Mouse (Mus musculus) adrenal gland (tissue): Measurements from ENCODE around the gene Pitpnm3.

ENCODE experiments used
- intact Hi-C: fragments of 180-260 bp; cut with DNase I; formaldehyde crosslinking; loops from one replicate; pipeline ENCODE4 v1.15.1; 2025

Pitpnm3 gene

DNA sequence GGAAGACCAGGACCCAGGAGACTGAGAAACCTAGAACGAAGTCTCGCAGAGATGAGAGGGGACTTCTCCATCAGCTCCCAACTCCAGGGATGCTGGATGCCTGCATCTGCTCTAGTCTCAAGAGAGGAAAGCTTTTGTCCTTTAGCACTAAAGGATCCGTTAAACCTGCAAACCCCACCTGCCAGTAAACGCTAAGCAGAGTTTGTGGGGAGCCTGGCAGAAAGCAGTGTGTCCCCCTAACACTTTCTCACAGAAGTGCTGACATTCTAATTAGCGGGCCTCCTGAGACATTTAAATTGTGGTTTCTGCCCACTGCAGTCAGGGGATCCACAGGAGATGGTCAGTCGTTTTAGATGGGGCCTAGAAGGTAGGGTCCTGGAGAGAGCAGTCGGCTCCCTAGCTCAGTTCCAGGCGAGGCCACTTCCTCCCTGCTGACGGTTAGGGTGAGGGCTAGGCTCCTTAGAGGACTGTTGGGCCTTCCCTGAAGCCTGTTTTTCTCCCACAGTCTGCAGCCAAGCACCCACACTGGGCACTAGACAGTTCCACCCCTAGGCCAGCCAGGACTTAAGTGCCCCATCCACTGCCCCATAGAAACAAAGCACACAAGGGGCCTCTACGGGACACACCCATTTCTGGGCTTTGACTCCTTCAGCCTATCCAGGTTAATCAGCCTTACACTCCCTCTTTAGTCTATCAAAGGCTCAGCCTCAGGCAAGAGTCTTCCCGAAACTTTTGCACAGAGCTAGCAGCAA lies 829 bp upstream of the Pitpnm3 start:
- intact Hi-C loops = no loop called here

DNA sequence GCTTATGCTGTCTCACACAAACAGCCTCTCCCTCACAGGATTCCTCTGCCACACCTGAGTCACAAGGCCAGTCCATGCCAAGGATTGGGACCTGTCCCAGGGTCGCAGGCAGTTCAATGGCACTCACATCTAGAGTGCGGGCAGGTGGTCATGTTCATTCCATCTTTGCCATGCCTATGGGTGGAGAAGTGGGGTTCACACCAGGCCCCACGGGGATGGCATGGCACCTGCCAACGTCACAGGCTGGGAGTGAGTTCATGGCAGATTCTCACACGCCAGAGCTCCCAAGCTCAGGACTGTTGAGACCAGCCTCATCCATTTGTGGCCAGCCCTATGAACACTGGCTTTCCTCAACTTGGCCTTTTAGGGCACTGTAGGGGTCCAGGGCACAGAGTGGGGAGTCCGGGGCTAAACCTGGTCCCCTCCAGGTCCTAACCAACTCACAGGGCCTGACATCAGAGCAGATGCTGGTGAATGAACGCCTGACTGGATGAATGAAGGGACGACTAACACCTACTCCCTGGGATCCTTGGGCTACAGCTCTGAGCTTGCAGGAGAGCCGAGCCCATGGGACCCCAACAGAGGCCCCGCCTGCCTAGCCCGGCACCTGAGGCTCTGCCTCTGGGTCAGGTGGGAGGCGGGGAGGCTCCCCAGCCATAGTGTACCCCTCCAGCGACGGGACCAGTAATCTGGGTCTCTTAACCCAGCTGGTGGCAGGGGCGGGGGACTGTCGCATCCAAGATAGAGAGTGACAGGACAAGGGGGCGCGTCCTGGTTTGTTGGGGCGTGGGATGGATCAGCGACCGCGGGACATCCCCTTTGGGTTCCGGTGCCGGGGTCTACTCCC lies 819 bp downstream of the Pitpnm3 start:
- intact Hi-C loops = no loop called here

DNA sequence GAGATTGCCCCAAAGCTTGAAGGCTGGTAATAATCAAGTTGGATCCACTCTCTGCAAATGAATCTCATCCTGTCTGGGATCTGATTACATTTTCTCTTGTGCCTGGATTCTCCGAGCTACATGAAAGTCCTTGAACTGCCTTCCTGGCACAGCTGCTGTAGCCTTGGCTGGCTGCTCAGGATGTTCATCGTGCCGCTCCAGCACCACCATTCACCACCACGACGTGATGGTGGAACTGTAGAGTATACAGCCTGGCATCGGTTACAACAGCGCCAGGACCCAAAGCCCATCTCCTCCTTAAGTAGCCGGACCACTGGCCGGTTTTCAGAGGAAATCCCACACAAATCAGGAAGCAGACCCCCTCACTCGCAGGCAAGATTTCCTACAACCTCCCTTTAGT lies 2.5 kb downstream of the Pitpnm3 start:
- intact Hi-C loops = no loop called here

DNA sequence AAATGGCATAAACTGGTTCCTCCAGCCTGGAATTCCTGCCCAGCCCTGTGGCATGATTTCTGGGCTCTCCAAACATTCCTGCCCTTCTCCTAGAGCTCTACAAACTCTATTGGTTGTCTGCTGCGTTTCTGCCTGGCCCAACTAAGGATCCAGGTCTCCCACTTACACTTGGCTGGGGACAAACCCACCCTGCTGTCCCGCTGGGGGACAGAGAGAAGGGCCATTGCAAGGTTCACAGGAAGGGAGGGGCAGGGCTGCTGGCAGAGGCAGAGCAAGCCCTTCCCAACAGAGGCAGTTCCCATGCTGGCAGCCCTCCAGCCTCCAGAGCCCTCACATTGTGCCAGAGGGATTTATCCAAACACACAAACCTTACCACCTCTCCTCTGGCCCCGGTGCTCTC lies 3.3 kb downstream of the Pitpnm3 start:
- intact Hi-C loops = no loop called here

DNA sequence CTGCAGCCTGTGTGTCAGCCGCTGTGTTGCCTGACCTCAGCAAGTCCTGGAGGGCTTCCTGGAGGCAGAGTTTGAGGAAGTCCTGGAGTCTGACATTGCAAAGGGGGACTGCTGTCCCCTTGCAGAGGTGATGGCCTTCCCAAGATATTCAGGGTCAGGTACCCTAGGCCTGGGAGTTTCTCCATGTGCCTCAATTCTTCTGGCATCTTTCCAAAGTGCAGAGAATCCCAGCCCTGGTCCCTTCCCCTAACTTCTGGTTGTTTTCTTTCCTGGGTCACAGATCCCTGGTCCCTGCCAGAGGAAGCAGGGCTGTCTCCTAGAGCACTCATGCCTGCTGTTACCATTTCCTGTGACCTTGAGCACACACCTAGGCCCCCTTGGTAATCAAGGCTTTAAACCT lies 3.9 kb downstream of the Pitpnm3 start:
- intact Hi-C loops = no loop called here

DNA sequence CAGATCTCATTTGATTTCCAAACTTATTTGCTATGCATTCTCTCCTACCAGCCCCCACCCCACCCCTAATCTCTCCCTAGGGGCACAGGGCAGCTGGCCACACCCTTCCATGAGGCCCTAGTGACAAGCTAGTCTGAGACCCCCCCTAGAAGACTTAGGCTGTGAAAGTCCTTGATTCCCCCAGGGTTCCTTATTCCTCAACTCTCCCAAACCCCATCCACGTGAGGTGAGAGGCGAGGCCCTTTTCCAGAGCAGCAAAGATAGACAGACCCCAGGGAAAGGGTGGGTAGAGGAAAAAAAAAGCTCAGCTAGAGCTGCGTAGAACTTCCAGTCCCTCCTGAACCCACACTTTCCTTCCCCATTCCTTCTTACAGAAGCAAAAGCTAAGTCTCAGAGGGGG lies 4.7 kb downstream of the Pitpnm3 start:
- intact Hi-C loops = no loop called here

DNA sequence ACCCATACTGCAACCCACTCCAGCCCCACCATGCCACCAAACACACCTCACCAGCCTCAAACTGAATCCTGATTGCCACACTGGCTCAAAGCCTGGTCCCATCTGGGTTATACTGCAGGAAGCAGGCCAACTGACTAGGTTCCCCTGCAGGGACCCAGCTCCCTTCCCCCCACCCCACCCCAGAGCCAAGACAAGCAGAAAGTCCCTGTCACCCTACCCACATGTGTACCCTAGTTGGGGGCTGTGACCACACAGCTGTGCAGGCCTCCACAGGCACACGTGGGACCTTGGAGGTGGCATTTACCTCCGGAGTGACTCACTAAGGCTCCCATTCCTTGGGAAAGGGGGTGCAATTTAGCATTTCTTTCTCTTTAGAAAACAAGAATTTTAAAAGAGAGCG lies 5.1 kb downstream of the Pitpnm3 start:
- intact Hi-C loops = no loop called here

DNA sequence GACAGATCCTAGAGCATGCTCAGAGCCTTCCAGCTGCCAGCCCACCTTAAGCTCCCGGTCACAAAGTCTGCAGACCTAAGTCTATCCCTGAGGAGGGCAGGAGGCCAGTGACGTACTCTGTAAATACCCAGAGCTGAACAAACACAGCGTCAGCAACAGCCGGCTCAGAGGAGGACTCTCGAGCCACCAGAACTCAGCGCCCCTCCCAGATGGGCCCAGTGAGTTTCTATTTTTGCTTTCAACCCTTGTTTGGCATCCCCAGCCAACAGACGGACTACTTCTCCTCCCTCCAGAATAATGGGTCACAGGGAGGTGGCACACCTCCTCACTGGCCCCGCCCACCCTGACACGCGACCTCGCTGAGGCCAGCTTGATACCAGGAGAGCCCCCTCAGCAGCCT lies 5.6 kb downstream of the Pitpnm3 start:
- intact Hi-C loops = no loop called here

DNA sequence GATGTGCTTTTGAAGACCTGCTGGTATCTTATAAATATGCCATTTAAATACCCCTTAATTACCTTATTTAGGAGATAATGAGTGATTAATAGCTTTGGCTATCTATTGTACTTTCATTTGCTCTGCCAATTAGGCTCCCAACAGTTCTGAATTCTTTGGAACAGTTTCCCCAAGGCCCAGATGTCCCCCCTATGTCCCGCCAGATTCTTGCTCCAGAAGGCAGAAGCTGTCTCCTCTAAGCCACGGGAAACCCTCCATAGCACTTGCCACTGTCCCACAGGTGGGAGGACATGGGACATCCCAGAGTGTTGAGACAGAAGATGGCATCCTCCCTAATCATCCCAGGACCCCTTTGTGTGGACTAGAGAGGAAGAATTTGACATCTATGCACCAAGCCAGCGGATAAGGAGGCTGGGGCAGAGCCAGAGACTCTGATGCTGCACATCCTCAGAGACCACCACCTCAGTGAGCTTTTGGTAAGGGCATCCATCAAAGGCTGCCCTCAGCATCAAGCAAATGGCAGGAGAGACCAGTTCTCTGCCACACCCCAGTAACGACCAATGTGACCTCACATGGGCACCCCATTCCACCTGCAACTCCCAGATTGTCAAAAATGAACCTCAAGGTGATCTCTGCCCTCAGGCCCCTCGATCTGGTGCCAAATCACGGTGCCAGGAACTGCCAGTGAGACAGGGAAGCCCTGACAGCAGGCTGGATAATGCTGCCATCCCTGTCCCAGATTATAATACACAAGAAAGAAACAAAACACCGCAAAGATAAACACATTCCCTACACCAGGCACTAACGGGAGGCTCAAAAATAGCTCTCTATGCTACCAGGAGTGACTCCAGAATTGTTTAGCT lies 6.3 kb downstream of the Pitpnm3 start:
- intact Hi-C loops = no loop called here

DNA sequence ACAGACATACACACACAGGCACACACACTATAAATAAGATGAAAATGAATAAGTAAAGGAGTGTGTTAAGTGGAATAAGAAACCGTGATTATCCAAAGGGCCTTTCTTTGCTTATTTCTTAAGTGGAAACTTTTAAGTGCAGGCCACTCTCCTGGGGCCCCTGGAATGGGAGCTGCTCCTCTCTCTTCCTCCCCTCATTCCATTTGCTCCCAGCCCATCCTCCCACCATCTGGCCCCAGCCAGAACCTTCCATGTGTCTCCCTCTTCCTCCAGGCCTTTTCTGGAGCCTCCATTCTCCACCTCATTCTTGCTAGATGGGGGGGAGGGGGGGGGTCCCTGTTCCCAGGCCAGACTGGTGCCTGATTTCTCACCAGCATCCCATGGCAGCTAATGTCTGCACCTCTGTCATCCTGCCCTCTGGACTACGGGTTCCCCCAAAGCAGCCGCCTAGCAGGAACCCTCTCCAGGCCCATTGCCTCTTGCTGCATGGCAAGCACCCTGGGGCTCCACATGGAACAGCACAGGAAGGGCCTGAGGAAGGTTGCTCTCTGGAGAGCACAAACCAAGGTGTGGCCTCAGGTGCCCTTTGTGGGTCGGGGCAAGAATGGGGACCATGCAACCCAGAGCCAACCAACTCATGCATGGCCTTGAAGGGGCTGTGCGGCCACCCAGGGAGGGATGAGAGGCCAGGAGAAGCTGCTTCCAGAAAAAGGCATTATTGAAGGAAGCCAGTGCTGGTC lies 8.0 kb downstream of the Pitpnm3 start:
- intact Hi-C loops = no loop called here

DNA sequence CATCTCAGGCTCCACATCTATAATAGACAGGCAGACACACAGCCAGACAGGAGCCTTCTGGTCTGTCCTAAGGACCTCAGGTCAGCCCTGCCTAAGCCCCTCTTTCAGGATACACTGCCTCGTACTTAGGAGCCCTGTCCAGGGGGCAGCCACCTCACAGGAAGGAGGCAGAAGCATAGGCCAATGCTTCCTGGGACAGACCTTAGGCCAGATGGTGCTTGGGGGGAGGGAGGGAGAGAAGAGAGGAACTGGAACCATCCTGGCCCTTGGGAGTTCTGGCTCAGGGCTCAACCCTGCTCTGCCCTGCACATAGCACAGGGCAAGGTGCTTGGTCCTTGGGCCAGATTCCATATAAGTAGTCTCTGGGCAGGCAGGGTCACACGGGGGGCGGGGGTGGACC lies 9.8 kb downstream of the Pitpnm3 start:
- intact Hi-C loops = no loop called here

DNA sequence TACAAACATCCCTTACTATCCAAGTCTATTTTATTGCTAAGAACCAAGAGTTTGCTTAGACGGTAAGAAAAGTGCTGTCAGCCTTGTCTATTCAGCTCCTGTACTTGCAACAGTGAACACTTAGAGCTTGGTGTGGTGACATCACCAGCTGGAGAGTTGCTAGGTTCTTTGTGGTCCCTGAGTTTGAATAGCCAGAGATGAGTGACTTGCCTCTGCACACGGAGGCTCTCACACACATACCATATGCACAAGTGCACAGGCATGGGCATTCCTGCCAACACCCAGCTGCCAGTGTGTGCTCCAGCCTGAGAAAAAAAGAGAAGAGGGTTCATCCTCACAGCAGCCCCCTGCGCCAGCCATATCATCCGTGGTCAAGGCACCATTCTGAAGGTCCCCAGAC lies 12.0 kb downstream of the Pitpnm3 start:
- intact Hi-C loops = no loop called here

DNA sequence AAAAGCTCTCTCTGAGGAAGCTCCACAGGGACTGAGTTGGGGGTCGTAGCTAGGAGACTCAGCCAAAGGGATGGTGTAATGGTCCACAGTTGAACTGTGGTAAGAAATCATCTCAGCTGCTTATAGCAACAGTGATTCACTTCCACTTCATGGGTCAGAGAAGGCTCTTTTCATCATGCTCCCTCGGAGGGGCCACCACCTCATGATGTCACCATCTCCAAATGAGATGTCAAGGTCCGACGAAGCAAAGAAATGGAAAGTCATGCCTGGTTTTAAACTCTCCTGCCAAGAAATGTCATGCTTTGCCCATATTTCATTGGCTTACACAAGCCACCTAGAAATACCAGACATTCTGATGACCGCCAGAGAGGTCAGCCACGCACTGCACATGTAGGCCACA lies 15.2 kb downstream of the Pitpnm3 start:
- intact Hi-C loops = no loop called here

DNA sequence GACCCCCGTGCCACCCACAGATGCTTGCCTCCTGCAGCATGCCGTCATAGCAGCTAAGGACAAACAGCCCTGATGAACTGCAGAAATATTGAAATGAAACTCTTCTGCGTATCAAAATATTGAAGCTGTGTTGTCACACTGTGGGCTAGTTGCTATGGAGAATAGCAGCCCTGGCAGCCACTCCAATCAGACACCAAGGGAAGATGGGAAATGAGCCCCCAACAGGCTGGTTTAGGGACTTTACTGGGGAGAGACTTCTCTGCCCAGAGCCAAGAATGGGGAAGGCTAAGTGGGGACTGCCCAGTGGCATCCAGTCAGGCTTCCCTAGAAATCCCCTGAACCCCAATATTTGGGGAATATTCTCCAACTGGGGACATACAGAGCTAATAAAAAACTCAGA lies 16.9 kb downstream of the Pitpnm3 start:
- intact Hi-C loops = no loop called here

DNA sequence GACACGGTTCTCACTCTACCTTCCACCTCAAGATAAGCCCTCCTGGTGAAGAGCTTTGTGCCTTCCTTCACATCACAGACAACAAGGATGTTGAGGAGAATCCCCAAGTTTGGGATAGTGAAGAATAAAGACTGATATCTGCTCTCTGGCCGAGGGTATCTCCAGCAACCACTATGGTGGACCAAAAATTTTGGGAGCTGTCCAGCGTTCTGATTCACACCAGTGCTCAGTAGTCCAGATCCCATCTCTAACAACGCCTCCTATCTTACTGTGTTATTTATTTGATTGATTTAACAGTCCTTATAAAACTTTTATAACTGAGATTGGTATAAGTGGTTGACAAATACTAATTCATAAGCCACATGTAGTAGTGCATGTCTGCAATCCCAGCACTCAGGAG lies 22.3 kb downstream of the Pitpnm3 start:
- intact Hi-C loops = no loop called here

DNA sequence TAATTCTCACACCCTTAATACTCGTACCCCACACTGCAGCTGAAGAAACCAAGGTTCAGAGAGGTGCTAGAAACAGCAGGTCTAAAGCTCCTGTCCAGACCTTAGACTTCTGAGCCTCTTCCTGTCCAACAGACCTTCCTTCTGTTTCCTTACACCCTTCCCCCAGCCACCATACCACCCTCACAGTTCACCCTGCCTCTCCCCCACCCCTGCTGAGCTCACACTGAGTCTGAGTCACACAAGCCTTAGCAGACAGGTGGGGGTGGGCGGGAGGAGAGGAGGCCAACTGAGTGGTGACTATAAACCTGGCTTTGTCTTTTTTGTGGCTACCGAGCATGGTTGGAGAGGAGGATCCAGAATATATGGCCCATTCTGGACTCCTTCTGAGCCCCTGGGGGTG lies 24.9 kb downstream of the Pitpnm3 start:
- intact Hi-C loops = no loop called here

DNA sequence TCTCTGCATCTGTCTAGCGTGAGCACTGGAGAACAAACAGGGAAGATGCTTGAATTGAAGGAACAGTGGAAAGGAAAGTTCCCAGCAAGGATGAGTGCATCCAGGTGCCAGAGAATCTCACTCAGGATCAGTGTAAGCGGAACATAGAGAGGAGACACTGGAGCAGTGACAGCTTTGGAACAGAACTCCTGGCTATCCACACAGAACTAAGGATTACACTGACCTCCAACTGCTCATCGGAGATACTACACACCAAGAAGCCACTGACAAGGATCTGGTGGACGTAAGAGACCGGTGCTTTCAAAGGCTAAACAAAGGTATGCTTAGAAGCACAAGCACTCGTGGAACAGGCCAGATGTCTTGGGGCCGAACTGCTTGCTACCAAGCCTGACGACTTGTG lies 31.4 kb downstream of the Pitpnm3 start:
- intact Hi-C loops = no loop called here

DNA sequence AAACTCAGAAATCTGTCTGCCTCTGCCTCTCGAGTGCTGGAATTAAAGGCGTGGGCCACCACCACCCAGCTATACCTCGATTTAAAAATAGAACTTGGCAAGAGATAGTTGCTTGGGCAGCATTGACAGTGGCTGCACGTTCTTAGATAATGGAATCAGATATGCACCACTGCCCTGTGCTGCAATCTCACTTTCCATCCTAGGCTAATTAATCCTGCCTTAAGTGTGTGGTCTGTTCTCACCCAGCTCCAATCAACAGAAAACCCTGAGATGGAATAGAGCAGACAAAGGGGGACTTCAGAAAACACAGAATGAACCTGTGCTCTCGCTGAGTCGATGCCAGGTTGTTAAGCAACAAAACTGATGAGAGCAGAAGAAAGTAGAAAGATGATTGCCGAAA lies 32.0 kb downstream of the Pitpnm3 start:
- intact Hi-C loops = no loop called here

DNA sequence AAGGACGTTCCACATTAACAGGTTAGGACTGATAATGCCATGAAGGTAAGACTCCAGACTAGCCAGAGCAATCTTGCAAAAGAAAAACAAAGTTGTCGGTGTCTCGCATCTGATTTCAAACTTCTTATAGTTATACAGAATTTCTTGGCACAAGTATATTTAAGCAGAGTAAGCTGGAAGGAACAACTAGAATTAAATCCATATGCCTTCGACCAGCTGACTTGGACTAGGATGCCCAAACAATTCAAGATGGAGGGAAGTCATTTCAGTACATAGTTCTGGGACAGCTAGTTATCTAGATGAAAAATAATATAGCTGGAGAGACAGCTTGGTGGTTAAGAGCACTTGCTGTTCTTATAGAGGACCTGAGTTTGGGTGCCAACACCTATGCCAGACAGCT lies 34.6 kb downstream of the Pitpnm3 start:
- intact Hi-C loops = no loop called here

DNA sequence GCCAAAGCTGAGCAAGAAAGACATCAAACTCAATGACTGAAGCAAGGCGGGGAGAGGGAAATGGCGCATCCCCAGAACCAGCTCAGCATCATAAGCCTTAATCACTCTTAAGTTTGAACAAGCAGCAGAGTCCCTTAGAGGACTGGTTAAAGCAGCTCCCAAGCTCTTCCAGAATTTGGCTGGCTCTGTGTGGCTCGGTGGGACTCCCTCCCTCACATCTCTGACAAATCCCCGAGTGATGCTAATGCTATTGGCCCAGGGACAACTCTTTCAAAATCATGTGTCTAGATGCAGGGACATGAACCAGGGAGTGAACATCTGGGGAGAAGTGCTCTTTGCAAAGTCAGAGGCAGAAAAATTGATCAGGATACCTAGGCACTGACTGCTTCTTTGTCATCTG lies 36.4 kb downstream of the Pitpnm3 start:
- intact Hi-C loops = no loop called here

DNA sequence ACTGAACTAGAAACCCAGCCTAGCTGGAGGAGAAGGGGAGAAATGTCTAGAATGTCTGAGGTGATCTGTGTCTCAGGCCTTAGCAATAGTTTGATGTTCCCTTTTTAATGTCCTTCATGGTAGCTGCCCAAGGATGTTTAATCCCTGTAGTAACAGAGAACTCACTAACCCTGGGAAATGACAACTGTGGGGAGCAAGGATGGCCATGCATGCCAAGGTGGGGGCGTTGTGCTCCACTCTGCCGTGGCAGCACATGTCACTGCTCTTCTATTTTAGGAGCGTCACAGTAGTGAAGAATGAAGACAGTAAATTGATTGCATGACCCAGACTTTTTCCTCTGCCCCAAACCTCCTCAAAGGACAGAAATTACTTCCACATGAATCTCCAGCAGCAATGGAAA lies 37.6 kb downstream of the Pitpnm3 start:
- intact Hi-C loops = no loop called here
